In the genomic region with DNA sequence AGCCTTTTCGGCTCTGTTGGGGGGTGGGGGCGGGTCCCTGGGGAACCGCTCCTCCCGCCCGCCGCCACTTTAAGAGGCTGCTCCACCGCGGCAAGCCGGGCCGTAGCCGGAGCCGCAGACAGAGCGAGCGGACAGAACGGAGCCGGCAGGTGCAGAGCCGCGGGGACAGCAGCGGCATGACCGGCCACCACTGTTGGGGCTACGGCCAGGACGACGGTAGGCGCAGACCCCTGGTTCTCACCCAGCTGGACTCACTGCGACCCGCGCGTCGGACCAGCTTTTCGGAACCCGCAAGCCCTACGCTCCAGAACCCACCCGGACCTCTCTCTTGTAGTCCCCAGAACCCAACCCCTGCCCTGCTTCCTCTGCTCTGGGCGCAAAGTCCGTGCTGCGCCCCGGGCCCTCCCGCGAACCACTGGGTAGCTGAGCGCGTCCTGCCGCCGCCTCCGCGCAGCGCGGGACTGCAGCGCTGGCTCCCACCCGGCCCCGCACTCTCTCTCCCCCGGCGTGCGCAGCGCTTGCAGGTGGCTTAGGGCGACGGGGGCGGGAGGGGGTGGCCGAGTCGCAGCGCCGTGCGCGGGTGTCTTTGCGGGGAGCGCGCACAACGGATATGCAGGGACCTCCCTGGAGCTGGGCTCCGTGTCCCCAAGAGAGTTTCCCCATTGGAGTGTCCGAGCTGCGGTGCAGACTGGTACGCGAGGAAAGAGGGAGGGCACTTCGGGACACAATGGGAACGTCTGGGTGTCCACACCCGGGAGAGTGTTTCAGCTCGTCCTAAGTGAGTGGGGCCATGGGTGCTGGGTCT, we compare ENCODE assay signal across 7 mouse cellular contexts. TPM values are rescaled to one million over a fixed set of nuclear protein-coding genes. Genes with fewer than 3 reads are reported as not detected.
DNase-seq lines count a peak whose midpoint lies in the region; ATAC-seq and TF ChIP-seq lines count a peak whose summit lies in the region.

No protein-coding gene starts in this region.

- under 1% methylated on average over 64 of the region's 76 CpGs for WGBS in hindbrain, embryonic 11.5 days
- WGBS in limb, embryonic 10.5 days = under 1% methylated on average over 76 of the region's 76 CpGs
- WGBS in neural tube, embryonic 11.5 days = under 1% methylated on average over 62 of the region's 76 CpGs

- H3K36me3 ChIP-seq in ES-Bruce4 (ENCODE audit: control insufficient read depth, insufficient read depth, low read length, poor library complexity, severe bottlenecking) = no peaks in the 10 kb centered on the region
- H3K36me3 ChIP-seq in hindbrain, embryonic 11.5 days (ENCODE audit: control insufficient read depth, insufficient read depth, low read length) = no peaks in the 10 kb centered on the region
- H3K36me3 ChIP-seq in limb, embryonic 10.5 days = no peaks in the 10 kb centered on the region
- H3K36me3 ChIP-seq in neural tube, embryonic 11.5 days (ENCODE audit: control insufficient read depth, insufficient read depth, low read length) = no peaks in the 10 kb centered on the region

- no peak for TF ChIP-seq EP300 in ES-Bruce4 (IDR thresholded peaks at IDR 0.05; ENCODE audit: insufficient read depth, low read depth, low read length)

- no peak for TF ChIP-seq CTCF in ES-Bruce4 (IDR thresholded peaks at IDR 0.05; ENCODE audit: low read depth, low read length)

- H3K9ac ChIP-seq in ES-Bruce4 (ENCODE audit: low read depth, poor library complexity, severe bottlenecking) = peak overlapping the region; percentile 78
- H3K9ac ChIP-seq in hindbrain, embryonic 11.5 days (ENCODE audit: low read depth, low read length) = peak overlapping the region; percentile 37; the same call in 1 of the 2 replicates
- peak overlapping the region; percentile 2 for H3K9ac ChIP-seq in neural tube, embryonic 11.5 days (ENCODE audit: low read length)

- H3K27me3 ChIP-seq in ES-Bruce4 (ENCODE audit: control insufficient read depth, insufficient read depth, low read length, poor library complexity, severe bottlenecking) = peaks cover 31% of the 10 kb centered on the region
- peaks cover 45% of the 10 kb centered on the region for H3K27me3 ChIP-seq in hindbrain, embryonic 11.5 days (ENCODE audit: control insufficient read depth, insufficient read depth, low read length)
- H3K27me3 ChIP-seq in limb, embryonic 10.5 days (ENCODE audit: low read depth, poor library complexity, severe bottlenecking) = peaks cover 81% of the 10 kb centered on the region
- H3K27me3 ChIP-seq in neural tube, embryonic 11.5 days (ENCODE audit: control insufficient read depth, insufficient read depth, low read length) = peaks cover 45% of the 10 kb centered on the region

- H3K27ac ChIP-seq in ES-Bruce4 (ENCODE audit: insufficient read depth, low read length) = no peak overlapping the region
- H3K27ac ChIP-seq in hindbrain, embryonic 11.5 days (ENCODE audit: low read depth, low read length) = no peak overlapping the region
- H3K27ac ChIP-seq in limb, embryonic 10.5 days = no peak overlapping the region
- H3K27ac ChIP-seq in neural tube, embryonic 11.5 days (ENCODE audit: low read depth, low read length) = no peak overlapping the region

- ATAC-seq in hindbrain, embryonic 11.5 days (ENCODE audit: low FRiP score) = peak; percentile 74
- ATAC-seq in neural tube, embryonic 11.5 days (ENCODE audit: insufficient read depth, low FRiP score, low TSS enrichment) = peak; percentile 70

- H3K9me3 ChIP-seq in ES-Bruce4 (replicated peaks; ENCODE audit: control insufficient read depth, insufficient read depth, low read length, poor library complexity, severe bottlenecking) = no peaks in the 10 kb centered on the region
- H3K9me3 ChIP-seq in hindbrain, embryonic 11.5 days (ENCODE audit: control insufficient read depth, low read length) = no peaks in the 10 kb centered on the region
- H3K9me3 ChIP-seq in limb, embryonic 10.5 days (replicated peaks) = no peaks in the 10 kb centered on the region
- no peaks in the 10 kb centered on the region for H3K9me3 ChIP-seq in neural tube, embryonic 11.5 days (ENCODE audit: control insufficient read depth, low read length)

- peak overlapping the region; percentile 89 for H3K4me2 ChIP-seq in hindbrain, embryonic 11.5 days (replicated peaks; ENCODE audit: low read depth, low read length)
- peak overlapping the region; percentile 89 for H3K4me2 ChIP-seq in neural tube, embryonic 11.5 days (ENCODE audit: low read depth)

- peak overlapping the region; percentile 62 for H3K4me3 ChIP-seq in ES-Bruce4 (ENCODE audit: low read depth, low read length)
- H3K4me3 ChIP-seq in hindbrain, embryonic 11.5 days (ENCODE audit: low read depth, low read length) = peak overlapping the region; percentile 49
- H3K4me3 ChIP-seq in limb, embryonic 10.5 days = peak overlapping the region; percentile 55
- peak overlapping the region; percentile 43 for H3K4me3 ChIP-seq in neural tube, embryonic 11.5 days (ENCODE audit: low read depth, low read length)

- no peaks in the 10 kb centered on the region for H3K4me1 ChIP-seq in ES-Bruce4 (ENCODE audit: control insufficient read depth, insufficient read depth, low read length)
- 0 out of 2 replicates have a peak, but pooled peaks cover 3% of the 10 kb centered on the region for H3K4me1 ChIP-seq in hindbrain, embryonic 11.5 days (replicated peaks; ENCODE audit: control insufficient read depth, insufficient read depth, low read length)
- peaks cover 16% of the 10 kb centered on the region for H3K4me1 ChIP-seq in limb, embryonic 10.5 days
- H3K4me1 ChIP-seq in neural tube, embryonic 11.5 days (ENCODE audit: control insufficient read depth, insufficient read depth, low read length) = no peaks in the 10 kb centered on the region; the same call in 1 of the 2 replicates

- no peak for TF ChIP-seq POLR2A in ES-Bruce4 (IDR thresholded peaks at IDR 0.05; ENCODE audit: insufficient read depth, low read length)

- DNase-seq in CD4-positive, CD25-positive, alpha-beta regulatory T cell, adult 2 months (ENCODE audit: low read depth, low spot score) = peak; percentile 30
- DNase-seq in embryo, embryonic 9.5 days (ENCODE audit: extremely low spot score) = peak; percentile 32
- DNase-seq in hindbrain, embryonic 11.5 days (ENCODE audit: low spot score) = peak; percentile 58
- DNase-seq in limb, embryonic 10.5 days (ENCODE audit: low spot score) = no peak
- DNase-seq in neural tube, embryonic 11.5 days (ENCODE audit: low spot score) = peak; percentile 46
- DNase-seq in urinary bladder, postnatal 14 days (ENCODE audit: low spot score) = no peak

RNA-seq across cellular contexts. Expression of a gene that starts 6.4 kb away (rescaled TPM):
- polyA plus RNA-seq in ES-Bruce4 (2011; ENCODE audit: insufficient read depth, insufficient read length, low read depth, missing spikeins) = 1.2 and 1.4 TPM in 2 replicates
- polyA plus RNA-seq in hindbrain, embryonic 11.5 days (2014; fragmentation: Nextera tagmentation; extraction: Ambion mirVana) = 0.42 and 0.52 TPM in 2 replicates
- 0.85 and 1.1 TPM in 2 replicates for polyA plus RNA-seq in limb, embryonic 10.5 days (2016; fragmentation: Nextera tagmentation; extraction: Ambion mirVana)
- 1.2 and 1.4 TPM in 2 replicates for polyA plus RNA-seq in neural tube, embryonic 11.5 days (2014; fragmentation: Nextera tagmentation; extraction: Ambion mirVana)

RNA-seq across cellular contexts. Expression of a gene that starts 6.5 kb away (rescaled TPM):
- 114 and 125 TPM in 2 replicates for polyA plus RNA-seq in ES-Bruce4 (2011; ENCODE audit: insufficient read depth, insufficient read length, low read depth, missing spikeins)
- 140 TPM in 2 replicates for polyA plus RNA-seq in hindbrain, embryonic 11.5 days (2014; fragmentation: Nextera tagmentation; extraction: Ambion mirVana)
- polyA plus RNA-seq in limb, embryonic 10.5 days (2016; fragmentation: Nextera tagmentation; extraction: Ambion mirVana) = 121 and 131 TPM in 2 replicates
- 119 and 125 TPM in 2 replicates for polyA plus RNA-seq in neural tube, embryonic 11.5 days (2014; fragmentation: Nextera tagmentation; extraction: Ambion mirVana)

RNA-seq across cellular contexts. Expression of a gene that starts 31.2 kb away (rescaled TPM):
- 1.1 and 1.5 TPM in 2 replicates for polyA plus RNA-seq in ES-Bruce4 (2011; ENCODE audit: insufficient read depth, insufficient read length, low read depth, missing spikeins)
- polyA plus RNA-seq in hindbrain, embryonic 11.5 days (2014; fragmentation: Nextera tagmentation; extraction: Ambion mirVana) = 0.10 TPM in 1 of 2 replicates, not detected in the other
- polyA plus RNA-seq in limb, embryonic 10.5 days (2016; fragmentation: Nextera tagmentation; extraction: Ambion mirVana) = 0.15 and 0.21 TPM in 2 replicates
- 0.25 and 0.34 TPM in 2 replicates for polyA plus RNA-seq in neural tube, embryonic 11.5 days (2014; fragmentation: Nextera tagmentation; extraction: Ambion mirVana)

RNA-seq across cellular contexts. Expression of a gene that starts 50.3 kb away (rescaled TPM):
- polyA plus RNA-seq in ES-Bruce4 (2011; ENCODE audit: insufficient read depth, insufficient read length, low read depth, missing spikeins) = 12.1 and 13.0 TPM in 2 replicates
- polyA plus RNA-seq in hindbrain, embryonic 11.5 days (2014; fragmentation: Nextera tagmentation; extraction: Ambion mirVana) = 14.4 and 17.1 TPM in 2 replicates
- 14.5 and 14.8 TPM in 2 replicates for polyA plus RNA-seq in limb, embryonic 10.5 days (2016; fragmentation: Nextera tagmentation; extraction: Ambion mirVana)
- 17.8 and 20.0 TPM in 2 replicates for polyA plus RNA-seq in neural tube, embryonic 11.5 days (2014; fragmentation: Nextera tagmentation; extraction: Ambion mirVana)

Comparison
In these comparisons a context has a peak if more than half of its experiments do, and no peak if none do; other contexts are left out.
1. DNase-seq: peak in CD4-positive, CD25-positive, alpha-beta regulatory T cell, adult 2 months (single experiment), embryo, embryonic 9.5 days (single experiment), hindbrain, embryonic 11.5 days (single experiment) and neural tube, embryonic 11.5 days (single experiment); none in limb, embryonic 10.5 days (single experiment) and urinary bladder, postnatal 14 days (single experiment).
2. H3K9ac ChIP-seq: peak in every context shown above with its lines; median percentile 78 in ES-Bruce4; 37 in hindbrain, embryonic 11.5 days; 2 in neural tube, embryonic 11.5 days.
3. Peak in every context shown above with its lines, with median percentiles within 50 percentile points of each other: H3K4me3 ChIP-seq.